Mouse (Mus musculus) lung, adult 2 months (tissue): Measurements from ENCODE around the gene Ccdc63.

Experiments used
- CTCF ChIP-seq: fragments of 200-500 bp; IDR thresholded peaks from 2 replicates; pipeline ENCODE4 v1.5.1; 2011; ENCODE audit warnings: mild to moderate bottlenecking, low read length, control low read depth; ENCODE audit not compliant: insufficient read depth
- POLR2A ChIP-seq: fragments of 200-500 bp; IDR thresholded peaks from 2 replicates; pipeline ENCODE4 v1.6.1; 2011; ENCODE audit warnings: low read depth, mild to moderate bottlenecking, control low read depth, low read length, borderline replicate concordance; ENCODE audit errors: extremely low read depth

DNA sequence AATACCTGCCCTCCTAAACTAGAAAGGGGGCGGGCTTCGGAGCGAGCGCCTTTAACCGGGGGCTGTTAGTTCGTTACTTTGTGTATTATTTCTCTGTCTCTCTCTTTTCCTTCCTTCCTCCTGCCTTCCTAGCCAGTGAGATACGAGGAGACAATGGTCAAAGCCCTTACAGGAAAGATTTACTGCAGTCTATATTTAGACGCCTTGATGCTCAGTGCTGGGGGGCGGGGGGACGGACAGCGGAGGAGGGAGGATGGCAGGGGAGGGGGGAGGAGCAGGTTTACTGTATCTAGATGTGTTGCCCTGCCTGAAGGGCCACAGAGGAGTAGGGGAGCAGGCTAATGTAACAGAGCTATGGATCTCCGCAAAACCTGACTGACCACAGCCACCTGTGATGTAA is 78.1 kb downstream of the Ccdc63 start:
- TF ChIP-seq CTCF (no peak), POLR2A (no peak)
